In genomic region chr10:111101901-111102761, GRCm38 (mm10) we compare ENCODE assay signal across 8 mouse cellular contexts.
DNase-seq lines count a peak whose midpoint lies in the region; ATAC-seq and TF ChIP-seq lines count a peak whose summit lies in the region.

No protein-coding gene starts in this region.

- H3K4me3 ChIP-seq in myocyte = peak overlapping the region; percentile 22
- H3K4me3 ChIP-seq in intestine, embryonic 16.5 days (ENCODE audit: low read length) = no peak overlapping the region

- no peak overlapping the region for H3K27ac ChIP-seq in intestine, embryonic 16.5 days (ENCODE audit: low read length)

- ATAC-seq in intestine, embryonic 16.5 days = no peak

- no peaks in the 10 kb centered on the region for H3K9me3 ChIP-seq in intestine, embryonic 16.5 days (ENCODE audit: control insufficient read depth, low read length)

- no peaks in the 10 kb centered on the region for H3K79me2 ChIP-seq in myocyte (ENCODE audit: control insufficient read depth, insufficient read depth)

- H3ac ChIP-seq in myocyte (ENCODE audit: control insufficient read depth, insufficient read length) = no peak overlapping the region

- DNase-seq in ovary, postnatal 36 days (ENCODE audit: low spot score) = peak; percentile 20
- no peak for DNase-seq in ovary, adult 18-20 months (ENCODE audit: low spot score)
- DNase-seq in heart, adult 9 months (ENCODE audit: low spot score in 2 of 2) = peak; percentile 84 to 87
- DNase-seq in kidney, postnatal 25 days = peak; percentile 76 to 85
- no peak for DNase-seq in embryo, embryonic 10.5 days (ENCODE audit: low spot score)
- DNase-seq in cerebellum, postnatal 14 days = no peak

- no peak for TF ChIP-seq POLR2A in myocyte (IDR thresholded peaks at IDR 0.05; ENCODE audit: insufficient read length, low read depth)

- no peaks in the 10 kb centered on the region for H3K27me3 ChIP-seq in myocyte (ENCODE audit: control insufficient read depth, insufficient read depth, insufficient read length)
- no peaks in the 10 kb centered on the region for H3K27me3 ChIP-seq in intestine, embryonic 16.5 days (replicated peaks; ENCODE audit: control insufficient read depth, insufficient read depth, low read length)

- H3K9ac ChIP-seq in intestine, embryonic 16.5 days (ENCODE audit: low read depth, low read length) = no peak overlapping the region

- 67% methylated on average over 18 of the region's 18 CpGs for WGBS in intestine, embryonic 16.5 days

- H3K36me3 ChIP-seq in myocyte (ENCODE audit: control insufficient read depth, insufficient read depth) = no peaks in the 10 kb centered on the region
- H3K36me3 ChIP-seq in intestine, embryonic 16.5 days (ENCODE audit: control insufficient read depth, insufficient read depth, low read length) = no peaks in the 10 kb centered on the region

- peak overlapping the region; percentile 93 for H3K4me2 ChIP-seq in myocyte (ENCODE audit: low read depth)
- no peak overlapping the region for H3K4me2 ChIP-seq in intestine, embryonic 16.5 days (ENCODE audit: low read depth, low read length)

- no peaks in the 10 kb centered on the region for H3K4me1 ChIP-seq in intestine, embryonic 16.5 days (ENCODE audit: control insufficient read depth, insufficient read depth, low read length)

TF ChIP-seq in myocyte, 11 proteins besides CTCF, POLR2A, EP300 and RAD21:
- TF ChIP-seq USF1 (IDR thresholded peaks at IDR 0.05; ENCODE audit: low read depth) (no peak), CEBPB (IDR thresholded peaks at IDR 0.05; ENCODE audit: insufficient read depth, poor library complexity, severe bottlenecking) (no peak), TCF3 (IDR thresholded peaks at IDR 0.05; ENCODE audit: insufficient read length, low read depth) (no peak), MYOG (IDR thresholded peaks at IDR 0.05; ENCODE audit: control insufficient read depth in 1 of 3, insufficient read depth in 1 of 3, insufficient read length in 2 of 3, low read depth in 2 of 3) (no peak), TCF12 (IDR thresholded peaks at IDR 0.05; ENCODE audit: insufficient read depth, poor library complexity, severe bottlenecking) (no peak), REST (IDR thresholded peaks at IDR 0.05; ENCODE audit: insufficient read depth, insufficient read length) (no peak), E2F4 (IDR thresholded peaks at IDR 0.05; ENCODE audit: insufficient read depth) (no peak), SRF (IDR thresholded peaks at IDR 0.05; ENCODE audit: control insufficient read depth, insufficient read length, low read depth) (no peak), MYOD1 (IDR thresholded peaks at IDR 0.05; ENCODE audit: control insufficient read depth in 1 of 3, insufficient read length in 2 of 3, low read depth in 2 of 3) (no peak), MAX (IDR thresholded peaks at IDR 0.05; ENCODE audit: low read depth) (no peak), POLR2AphosphoS2 (IDR thresholded peaks at IDR 0.05; ENCODE audit: insufficient read length, low read depth) (no peak)

Comparison
In these comparisons a context has a peak if more than half of its experiments do, and no peak if none do; other contexts are left out.
1. DNase-seq: peak in ovary, postnatal 36 days (single experiment), heart, adult 9 months (2 of 2) and kidney, postnatal 25 days (2 of 2); none in ovary, adult 18-20 months (single experiment), embryo, embryonic 10.5 days (single experiment) and cerebellum, postnatal 14 days (0 of 2).